Mouse (Mus musculus): ENCODE data around the gene Mpzl3.
A peak's percentile ranks its signal among the peaks of the same experiment; 100 is the strongest.

Gene Mpzl3

DNA sequence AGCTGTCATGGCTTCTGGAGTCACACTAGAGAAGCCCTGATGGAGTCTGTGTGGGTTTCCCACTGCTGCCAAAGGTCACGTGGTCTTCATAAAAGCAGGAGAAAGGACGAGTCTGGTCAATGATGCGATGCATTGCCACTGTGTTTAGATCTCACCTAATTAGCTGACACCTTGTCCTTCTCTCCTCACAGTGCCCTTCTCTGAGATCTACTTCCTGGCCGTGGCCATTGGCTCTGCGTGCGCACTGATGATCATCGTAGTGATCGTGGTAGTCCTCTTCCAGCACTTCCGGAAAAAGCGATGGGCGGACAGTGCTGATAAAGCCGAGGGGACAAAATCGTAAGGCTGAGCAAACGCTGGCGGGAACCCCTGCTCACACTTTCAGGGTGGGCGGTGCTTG is 8.0 kb upstream of the Mpzl3 start:
- no peak for DNase-seq

DNA sequence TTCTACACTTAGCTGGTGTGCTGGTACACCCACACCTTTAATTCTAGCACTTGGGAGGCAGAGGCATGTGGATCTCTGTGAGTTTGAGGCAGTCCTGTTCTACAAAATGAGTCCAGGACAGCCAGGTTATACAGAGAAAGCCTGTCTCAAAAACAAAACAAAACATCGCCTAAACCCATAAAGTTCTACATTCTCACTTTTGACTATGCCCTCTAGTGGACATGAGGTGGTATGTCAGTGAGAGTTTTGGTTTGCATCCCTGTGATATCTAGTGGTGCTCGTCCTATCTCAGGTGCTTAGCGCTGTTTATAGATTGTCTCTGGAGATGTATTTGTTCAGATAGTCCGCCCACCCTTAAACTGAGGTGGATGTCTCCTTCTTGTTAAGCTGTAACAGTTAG is 6.5 kb upstream of the Mpzl3 start:
- DNase-seq, result no peak

DNA sequence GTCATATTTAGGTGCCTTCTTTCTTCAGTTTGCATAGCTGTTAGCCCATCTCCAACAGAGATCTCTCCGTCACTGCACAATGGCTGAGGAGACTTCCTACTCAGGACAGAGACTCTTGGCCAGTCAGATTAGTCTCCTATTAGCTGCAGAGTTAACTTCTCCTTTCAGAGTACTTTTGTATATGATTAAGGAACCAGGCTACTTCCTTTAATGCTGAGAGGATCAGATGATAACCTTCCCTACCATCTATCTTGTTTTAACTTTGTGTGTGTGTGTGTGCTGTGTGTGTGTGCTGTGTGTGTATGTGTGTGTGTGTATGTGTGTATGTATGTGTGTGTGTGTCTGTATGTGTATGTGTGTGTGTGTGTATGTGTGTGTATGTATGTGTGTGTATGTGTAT is 5.3 kb upstream of the Mpzl3 start:
- DNase-seq, result no peak

DNA sequence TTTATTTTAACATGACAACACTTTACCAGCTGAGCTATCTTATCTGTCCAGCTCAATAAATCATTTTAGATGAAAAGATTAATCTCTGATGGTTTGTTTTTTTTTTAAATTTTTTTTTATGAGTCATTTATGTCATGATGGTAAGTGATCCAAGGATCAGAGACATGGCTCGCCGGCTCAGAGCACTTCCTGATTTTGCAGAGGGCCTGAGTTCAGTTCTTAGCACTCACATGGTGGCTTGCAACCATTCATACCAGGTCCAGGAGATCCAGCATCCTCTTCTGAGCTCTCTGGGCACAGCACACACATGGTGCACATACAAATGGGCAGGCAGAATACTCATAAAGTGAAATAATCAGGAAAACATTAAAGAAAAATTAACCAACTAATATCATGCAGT is 4.7 kb upstream of the Mpzl3 start:
- DNase-seq, result no peak

DNA sequence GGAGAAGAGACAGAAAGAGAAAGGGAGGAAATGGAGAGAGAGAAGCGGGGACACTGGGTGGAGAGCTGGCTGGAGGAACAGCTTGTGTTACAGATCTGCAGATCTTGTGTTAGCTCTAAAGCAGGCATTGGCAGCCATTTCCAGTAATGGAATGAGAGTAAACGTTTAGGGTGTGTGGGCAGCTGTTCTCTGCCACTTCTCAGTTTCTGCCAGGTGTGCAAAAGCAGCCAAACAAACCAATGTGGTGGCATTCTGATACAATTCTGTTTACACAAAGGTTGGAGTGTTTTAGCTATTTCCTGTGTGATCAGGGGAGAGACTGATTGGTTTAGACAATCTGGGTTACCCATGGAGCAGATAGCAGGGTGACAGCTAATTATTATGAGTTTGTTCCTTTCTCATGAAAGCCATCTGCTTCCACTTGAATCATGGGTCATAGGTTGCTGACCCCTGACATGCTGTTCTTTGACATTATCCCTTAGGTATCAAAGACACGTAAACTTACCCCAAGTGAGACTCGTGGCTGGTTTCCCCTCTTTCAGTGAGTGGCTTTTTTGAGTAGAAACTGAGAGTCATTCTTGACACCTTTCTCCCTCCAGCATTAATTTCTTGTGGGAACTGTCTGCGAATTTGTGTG is 3.4 kb downstream of the Mpzl3 start:
- no peak for DNase-seq

DNA sequence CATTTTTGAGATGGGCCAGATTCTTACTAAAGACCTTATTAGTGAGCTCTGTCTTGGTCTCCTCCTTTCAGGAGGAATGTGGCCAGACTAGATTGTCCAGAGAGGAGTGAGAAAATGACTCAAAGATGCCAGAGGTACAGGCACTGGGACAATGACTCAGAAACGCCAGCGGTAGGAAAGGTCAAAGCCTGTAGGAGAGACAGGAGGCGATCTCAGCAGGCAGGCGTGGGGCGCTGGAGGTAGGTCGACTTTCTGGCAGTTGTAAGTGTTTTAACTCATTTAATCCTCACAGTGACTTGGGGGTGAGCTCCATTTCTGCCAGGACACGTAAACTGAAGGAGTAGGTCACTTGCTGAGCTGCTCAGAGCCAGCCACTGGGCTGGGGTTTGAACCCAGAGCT is 5.2 kb downstream of the Mpzl3 start:
- no peak for DNase-seq

DNA sequence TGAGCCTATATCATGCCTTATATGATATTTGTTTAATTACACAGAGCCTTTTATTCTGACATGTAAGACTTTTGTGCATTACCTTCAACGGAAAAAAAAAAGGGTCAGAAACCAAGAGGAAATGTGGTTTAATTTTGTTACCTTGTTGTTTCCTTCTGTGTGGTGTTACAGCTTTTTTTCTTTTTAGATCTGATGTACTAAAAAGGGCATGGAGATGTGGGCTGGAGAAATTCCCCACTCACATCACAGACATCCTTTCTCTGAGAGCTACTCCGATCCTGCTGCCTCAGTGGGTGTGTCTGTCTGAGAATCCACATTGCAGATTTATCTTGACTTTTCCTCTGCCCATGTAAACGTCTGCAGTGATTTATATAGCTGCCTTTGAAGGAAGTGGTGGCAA is 7.7 kb downstream of the Mpzl3 start:
- DNase-seq, result no peak

DNA sequence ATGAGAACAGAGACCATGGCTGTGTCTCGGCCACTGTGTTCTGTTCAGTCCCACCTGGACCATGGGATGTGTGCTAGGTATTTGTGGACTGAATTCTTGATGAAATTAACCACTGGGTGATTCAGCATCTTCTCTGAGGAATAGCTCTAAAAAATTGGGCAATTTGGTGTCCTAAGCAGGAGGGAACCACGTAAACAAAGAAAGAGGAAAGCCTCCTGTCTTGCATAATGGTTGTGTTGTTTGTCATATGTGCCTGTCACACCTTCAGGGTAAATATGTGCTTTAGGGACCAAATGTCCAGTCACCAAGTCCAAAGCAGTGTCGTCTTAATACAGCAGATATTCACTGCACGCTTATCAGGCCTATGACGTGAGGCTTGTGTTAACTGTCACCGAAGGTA is 9.4 kb downstream of the Mpzl3 start:
- DNase-seq, result no peak

DNA sequence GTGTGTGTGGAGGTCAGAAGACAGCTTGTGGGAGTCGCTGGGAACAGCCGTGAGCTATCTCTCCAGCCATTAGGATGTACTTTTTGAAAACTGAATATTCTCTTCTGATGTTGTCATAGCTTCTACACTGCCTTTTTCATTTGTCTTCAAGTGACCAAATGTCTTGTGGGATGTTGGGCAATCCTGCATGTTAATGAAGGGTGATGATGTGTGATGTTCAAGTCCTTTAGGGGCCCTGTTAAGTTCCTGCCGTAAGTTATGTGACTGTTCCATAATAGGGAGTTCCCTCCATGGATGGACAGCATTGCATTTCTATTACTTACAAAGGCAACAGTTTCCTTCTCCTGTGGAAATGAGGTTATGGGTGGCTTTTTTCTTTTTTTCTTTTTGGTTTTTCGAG is 11.7 kb downstream of the Mpzl3 start:
- DNase-seq, result no peak

DNA sequence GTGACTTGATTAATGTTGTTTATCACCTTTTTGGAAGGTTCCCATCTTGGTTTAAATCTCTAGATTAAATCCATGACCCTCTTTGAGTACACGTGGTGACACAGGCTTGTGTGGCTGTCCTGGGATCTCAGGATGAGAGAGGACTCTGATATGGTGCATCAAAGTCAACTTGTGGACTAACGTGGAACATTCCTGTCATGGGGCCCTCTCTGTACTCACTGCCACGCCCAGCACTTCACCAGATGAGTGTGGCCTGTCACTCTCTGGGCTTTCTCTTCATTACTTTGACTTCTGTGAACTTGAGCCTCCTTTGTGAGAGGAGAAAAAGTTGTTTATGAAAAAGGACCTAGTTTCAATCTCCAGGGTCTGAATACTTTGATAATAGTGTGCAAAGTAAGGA is 16.8 kb downstream of the Mpzl3 start:
- no peak for DNase-seq

DNA sequence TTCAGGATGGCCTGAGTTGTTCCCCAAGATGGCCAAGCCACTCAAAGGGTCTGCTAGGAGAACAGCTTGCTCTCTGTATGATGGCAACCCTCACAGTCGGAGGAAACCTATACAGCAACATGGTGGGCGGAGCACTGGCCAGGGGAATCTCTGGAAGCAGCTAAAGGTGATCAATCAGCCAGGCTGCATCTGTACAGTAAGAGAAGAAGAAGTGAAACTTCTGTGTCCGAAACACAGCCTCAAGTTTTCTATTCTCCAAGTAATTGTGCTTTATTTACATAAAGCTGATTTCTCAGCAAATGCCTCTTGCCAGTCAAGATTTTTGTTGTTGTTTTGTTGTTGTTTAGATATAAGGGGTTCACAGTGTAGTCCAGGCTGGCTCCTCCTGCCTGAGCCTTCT is 22.9 kb downstream of the Mpzl3 start:
- no peak for DNase-seq

DNA sequence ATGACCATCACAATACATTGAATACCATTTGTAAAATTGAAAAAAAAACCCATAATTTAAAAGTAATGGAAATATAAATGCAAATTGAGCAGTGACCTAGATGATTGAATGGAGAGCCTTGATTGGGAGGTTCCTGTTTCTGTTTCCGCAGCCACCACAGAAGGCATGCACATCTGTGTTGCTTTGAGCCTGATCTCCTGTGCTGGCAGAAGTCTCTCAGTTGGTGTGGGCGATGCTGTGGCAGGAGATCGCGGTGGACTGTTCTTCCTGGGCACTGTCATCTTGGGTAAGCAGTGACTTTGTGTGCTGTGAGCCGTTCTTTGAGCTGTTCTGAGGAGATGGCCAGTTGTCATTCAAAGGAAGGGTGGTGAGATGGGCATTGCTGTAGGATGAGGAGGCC is 24.0 kb downstream of the Mpzl3 start, which contains the start of gene Jaml:
TSS of gene Jaml (plus strand) at position 173 of the 400 bp plus-strand sequence.
- peak; percentile 15 for DNase-seq

DNA sequence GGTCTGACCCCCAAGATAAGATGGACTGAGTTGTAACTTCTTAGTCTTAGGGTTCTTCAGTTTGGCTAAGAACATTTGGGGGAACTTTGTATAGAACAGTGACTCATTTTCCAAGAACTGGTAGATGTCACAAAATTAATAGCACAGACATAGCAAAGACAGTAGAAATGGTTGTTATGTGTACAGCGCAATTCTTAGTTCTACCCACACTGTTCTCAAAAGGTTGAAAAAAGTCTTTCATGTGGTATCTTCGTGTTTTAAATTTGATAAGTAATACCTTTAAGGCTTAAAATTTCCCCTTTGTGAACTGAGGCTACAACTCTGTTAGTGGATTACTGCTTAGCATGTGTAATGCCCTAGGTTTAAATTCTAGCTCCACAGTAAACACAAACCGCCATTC is 28.1 kb downstream of the Mpzl3 start:
- no peak for DNase-seq

DNA sequence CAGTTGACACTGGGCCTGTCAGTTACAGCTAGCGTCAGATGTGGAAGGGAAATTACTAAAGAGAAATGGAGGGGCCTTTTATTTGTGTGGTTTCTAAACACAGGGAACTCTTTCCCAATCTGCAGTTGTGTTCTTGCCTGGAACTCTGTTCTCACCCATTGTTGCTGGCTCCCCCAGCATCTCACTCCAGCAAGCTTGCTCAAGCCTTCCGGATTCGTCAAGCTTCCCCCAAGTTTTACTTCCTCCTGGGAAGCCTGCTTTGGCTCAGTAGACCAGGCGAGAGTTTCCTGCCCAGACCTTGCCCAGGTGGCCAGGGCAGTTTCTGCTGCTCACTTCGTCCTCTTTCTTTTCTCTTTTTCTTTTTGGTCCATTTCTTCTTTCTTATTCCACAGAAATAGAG is 29.6 kb downstream of the Mpzl3 start:
- peak; percentile 12 for DNase-seq

DNA sequence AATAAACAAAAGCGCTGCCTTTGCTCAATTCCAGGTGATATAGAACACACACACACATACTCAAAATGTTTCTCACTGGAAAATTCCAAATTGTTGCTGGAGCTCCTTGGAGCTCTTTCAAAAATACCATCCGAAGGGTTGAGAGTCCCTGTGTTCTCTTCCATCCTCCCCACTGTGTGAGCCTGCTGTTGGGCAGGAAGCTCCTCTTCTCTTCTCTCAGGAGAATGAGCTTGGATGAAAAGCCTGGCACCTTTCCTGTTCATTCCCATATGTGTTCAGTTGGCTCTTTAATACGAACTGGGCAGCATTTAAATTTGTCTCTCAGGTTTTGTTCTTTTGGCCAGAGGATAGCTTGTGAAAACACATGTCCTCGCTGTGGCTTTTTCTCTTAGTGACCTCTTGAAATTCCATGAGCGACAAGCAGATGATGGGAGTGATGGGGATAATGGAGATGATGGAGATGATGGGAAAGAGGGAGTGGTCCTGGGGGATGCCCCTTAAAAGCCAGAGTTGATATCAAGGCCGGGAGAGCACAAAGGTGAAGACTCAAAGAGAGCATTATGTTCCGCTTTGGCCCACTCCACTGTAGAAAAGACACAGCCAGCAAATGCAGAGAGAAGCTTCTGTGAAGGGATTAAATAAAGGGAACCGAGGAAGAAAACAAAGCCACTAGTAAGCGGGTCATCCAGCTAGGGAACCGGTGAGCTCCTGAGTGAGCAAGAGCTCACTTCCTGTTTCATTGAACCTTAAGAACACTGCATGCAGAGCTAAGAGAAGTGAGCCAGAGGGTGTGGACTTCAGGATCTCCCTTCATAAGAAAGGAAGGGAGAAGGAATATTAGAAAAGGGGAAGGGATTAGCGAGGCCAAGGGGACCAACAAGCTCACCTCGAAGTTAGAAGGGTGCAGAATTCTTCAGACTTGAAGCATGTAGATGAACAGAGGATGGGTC is 31.0 kb downstream of the Mpzl3 start:
- DNase-seq, result peak; percentile 12

DNA sequence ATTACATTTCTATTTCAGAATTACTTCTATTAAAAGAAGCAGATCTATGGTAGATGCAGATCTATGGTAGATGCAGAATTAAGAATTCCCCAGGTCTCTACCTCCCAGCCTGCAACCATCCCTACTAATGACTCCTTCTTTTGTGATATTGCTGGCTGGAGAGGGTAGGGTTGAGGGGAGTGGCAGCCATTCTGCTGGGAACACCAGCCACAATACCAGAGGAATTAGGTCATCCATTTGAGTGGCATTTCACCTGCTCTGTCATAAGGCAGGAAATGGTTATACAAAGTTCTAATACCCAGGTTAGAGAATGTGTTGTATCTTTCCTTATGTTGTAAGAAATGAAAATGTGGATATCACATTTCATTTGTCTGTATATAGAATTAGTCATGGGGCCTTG is 33.1 kb downstream of the Mpzl3 start:
- DNase-seq, result no peak

DNA sequence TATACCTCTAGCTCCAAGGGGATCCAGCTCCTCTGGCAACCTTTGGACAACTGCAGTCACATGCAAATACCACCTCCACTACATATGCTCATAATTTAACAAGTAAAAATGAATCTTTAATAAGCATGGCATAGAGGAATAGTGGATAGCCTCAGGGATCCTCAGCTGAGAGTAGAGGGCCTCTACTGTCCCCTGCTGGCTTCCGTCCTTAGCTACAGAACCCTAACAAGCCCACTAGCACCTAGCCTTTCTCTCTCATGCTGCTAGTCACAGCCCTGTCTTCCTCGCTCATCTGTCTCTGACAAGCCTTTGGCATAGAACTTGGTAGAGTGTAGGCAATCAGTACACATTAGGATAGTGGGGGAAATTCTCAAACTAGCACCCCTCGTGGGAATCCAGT is 35.8 kb downstream of the Mpzl3 start:
- DNase-seq, result no peak

DNA sequence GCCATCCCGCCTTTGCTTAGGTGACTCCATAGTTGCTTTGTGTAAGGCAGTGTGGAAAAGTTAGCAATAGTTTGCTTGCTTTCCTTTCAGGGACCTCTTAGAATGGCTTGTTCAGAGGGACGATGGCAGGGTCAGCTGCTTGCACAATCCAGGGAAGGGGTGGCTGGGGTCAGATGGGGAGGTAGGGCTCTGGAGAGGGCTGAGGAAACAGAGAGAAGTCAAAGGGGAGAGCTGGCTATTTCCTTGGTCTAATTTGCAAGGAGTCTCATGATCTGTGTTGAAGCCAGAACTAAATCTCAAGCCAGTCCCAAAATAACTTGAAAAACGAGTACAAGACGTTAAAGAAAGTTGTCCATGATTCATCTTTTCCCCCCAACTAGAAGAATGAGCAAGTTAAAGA is 37.7 kb downstream of the Mpzl3 start:
- no peak for DNase-seq

DNA sequence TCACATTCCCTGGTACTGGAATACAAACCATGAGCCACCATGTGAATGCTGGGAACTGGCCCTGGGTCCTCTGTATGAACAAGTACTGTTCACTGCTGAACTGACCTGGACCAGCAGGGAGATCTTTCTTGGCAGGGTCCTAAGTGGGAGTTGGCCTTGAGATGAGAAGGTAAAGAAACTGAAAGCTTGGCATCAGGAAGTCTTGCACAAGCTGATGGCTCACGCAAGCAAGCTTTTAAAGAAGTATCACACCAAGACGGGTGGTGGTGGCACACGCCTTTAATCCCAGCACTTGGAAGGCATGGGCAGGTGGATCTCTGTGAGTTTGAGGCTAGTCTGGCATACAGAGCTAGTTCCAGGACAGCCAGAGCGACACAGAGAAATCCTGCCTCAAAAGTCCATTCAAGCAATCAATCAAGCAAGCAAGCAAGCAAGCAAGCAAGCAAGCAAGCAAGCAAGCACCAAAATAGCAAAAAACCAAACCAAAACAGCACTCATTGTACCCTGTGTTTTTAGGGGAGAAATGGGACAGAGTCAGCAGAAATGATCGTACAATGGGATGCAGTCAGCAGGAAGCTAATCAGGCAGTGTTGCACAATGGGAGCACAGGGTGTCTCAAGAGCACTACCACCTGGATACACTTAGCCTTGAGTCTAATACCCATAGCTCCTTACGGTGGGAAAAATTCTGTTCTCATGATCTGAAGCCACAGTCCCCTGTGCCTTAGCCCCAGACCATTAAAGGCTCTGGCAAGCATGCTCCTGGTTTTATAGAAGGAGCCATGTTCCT is 40.4 kb downstream of the Mpzl3 start:
- DNase-seq, result peak; percentile 9

DNA sequence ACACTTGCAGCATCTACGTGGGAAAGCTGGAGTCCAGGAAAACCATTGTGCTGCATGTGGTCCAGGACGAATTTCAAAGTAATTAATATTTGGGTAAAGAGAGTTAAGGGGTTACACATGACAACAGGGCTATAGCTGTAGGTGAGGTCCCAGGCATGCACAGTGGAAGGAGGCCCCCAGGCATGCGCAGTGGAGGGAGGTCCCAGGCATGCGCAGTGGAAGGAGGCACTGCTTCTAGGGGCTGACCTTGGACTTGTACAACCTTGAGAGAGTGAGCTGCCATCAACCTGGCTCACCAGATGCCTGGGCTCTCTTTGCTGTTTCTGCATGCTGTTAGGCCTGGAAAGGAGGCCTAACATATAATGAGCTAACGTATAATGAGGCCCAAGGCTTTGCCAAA is 42.9 kb downstream of the Mpzl3 start:
- no peak for DNase-seq

DNA sequence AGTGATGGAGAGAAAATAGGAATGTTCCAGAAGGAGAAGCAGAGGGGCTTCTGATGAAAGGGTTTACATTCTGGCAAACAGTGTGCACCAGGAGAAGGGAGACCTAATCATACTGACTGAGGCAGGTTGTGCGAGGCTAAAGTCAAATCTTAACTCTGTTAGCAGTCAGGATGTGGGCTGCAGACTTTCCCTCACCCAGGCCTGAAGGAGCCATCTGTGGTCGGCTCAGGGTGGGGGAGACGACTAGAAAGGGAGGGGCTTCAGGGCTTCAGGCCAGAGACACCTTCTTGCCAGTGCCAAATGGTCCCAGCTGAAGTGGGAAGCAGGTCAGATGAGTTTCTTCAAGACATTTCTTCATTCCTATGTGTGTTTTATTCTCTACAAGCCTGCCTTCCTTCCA is 43.4 kb downstream of the Mpzl3 start:
- no peak for DNase-seq

DNA sequence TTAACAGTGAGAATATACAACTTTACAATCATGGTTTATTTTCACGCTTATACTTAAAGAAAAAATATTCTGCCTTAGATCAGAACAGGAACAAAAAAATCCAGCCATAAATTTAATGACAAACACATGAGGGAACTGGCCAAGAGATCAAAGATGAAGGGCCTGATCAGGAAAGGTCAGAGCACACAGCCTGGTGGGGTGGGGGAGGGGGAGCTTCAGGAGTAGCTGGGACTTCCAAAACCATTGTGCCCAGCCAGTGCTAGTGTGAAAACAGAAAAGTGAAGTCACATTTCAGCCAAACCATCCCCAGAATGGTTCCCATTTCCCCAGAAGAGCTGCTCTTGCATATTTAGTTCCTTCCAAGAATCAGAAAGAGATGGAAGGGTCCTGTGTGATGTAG is 47.5 kb downstream of the Mpzl3 start:
- DNase-seq, result no peak

DNA sequence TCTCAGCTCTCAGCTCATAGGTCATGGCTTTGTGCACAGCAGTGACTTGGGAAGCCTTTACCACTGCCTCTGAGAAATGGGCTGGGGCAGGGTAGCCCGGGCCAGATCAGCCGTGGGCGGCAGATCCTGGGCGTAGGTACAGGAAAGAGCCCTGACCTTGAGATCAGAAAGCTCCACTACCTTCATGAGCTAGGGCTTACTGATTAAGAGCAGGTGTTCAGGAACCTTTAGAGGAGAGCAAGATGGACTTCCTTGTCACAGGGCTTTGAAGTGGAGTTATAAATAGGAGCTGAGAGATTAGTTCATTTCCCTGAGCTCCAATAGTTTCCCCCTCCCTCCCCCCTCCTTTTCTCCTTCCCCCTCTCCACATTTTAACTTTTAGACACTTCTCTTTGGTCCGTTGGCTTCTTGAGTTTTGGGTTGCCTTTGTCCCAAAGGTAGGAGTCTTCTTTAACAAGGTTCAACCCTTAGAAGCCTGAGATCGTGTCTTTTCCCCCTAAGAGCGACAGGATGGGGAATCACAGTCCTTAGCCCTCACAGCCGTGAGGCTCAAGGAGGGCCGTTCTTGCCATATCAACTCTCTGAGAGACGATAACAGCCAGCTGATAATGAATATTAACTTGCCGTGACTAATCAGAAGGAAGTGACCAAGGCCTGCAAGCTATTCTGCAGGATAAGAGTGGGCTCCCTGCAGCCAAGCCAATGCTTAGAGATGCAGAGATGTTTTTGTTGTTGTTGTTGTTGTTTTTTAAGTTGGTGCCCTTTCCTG is 48.4 kb downstream of the Mpzl3 start:
- no peak for DNase-seq
